Mouse (Mus musculus) ES-Bruce4 (cell line): ENCODE measurements at regions not wholly inside any gene's neighbourhood (a gene's known extent, or its start where the extent isn't known, plus 50 kb on each side); places are given as distances from the start of the nearest gene placed in this dataset.

Experiments
- H3K27ac ChIP-seq: 2 replicates; pipeline ENCODE4 v1.5.1; 2012; ENCODE audit warnings: low read length, inconsistent platforms; ENCODE audit not compliant: insufficient read depth
- H3K27me3 ChIP-seq: 2 replicates; pipeline ENCODE4 v1.6.1; 2012; ENCODE audit warnings: mild to moderate bottlenecking, low read length, inconsistent platforms; ENCODE audit not compliant: control insufficient read depth, poor library complexity, insufficient read depth, severe bottlenecking
- H3K36me3 ChIP-seq: 2 replicates; pipeline ENCODE4 v1.6.1; 2012; ENCODE audit warnings: inconsistent platforms, mild to moderate bottlenecking, low read length, moderate library complexity; ENCODE audit not compliant: control insufficient read depth, poor library complexity, insufficient read depth, severe bottlenecking
- H3K4me1 ChIP-seq: one replicate; pipeline ENCODE4 v1.8.1; 2011; ENCODE audit warnings: low read length; ENCODE audit not compliant: control insufficient read depth, insufficient read depth
- H3K4me3 ChIP-seq: 2 replicates; pipeline ENCODE4 v1.5.1; 2011; ENCODE audit warnings: low read depth, mild to moderate bottlenecking, low read length
- H3K9ac ChIP-seq: 2 replicates; pipeline ENCODE4 v1.6.1; 2012; ENCODE audit warnings: low read depth, mild to moderate bottlenecking, inconsistent platforms; ENCODE audit not compliant: poor library complexity, severe bottlenecking
- H3K9me3 ChIP-seq: replicated peaks from 2 replicates; pipeline ENCODE4 v1.6.1; 2012; ENCODE audit warnings: mild to moderate bottlenecking, low read length, inconsistent platforms; ENCODE audit not compliant: control insufficient read depth, poor library complexity, insufficient read depth, severe bottlenecking
- CTCF ChIP-seq: IDR thresholded peaks from one replicate; pipeline ENCODE4 v1.8.1; 2011; ENCODE audit warnings: low read depth, low read length
- EP300 ChIP-seq: IDR thresholded peaks from 2 replicates; pipeline ENCODE4 v1.6.1; 2011; ENCODE audit warnings: low read depth, low read length; ENCODE audit not compliant: insufficient read depth
- POLR2A ChIP-seq: IDR thresholded peaks from one replicate; pipeline ENCODE4 v1.8.1; 2011; ENCODE audit warnings: low read length; ENCODE audit not compliant: insufficient read depth

DNA sequence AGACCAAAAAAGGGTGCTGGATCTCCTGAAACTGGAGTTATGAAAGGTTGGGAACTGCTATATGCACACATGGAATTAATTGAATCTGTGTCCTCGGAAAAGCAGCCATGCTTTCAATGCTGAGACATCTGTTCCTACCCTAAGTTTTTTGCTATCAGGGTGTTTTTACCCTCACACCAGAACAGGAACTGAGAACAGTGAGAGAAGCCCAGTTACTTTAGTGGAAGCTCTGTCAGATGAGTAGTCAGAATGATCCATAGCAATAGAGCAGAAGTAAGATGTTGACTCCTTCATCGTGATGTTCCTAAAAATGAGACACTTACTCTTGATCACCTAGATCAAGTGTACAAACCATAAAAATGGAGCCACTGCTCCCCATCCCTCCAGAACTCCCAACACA is 468.7 kb upstream of the Vstm2b start:
- no peak overlapping the region for H3K27ac ChIP-seq
- H3K4me1 ChIP-seq = no peaks in the 10 kb centered on the region
- TF ChIP-seq POLR2A = no peak
- TF ChIP-seq EP300 = no peak
- TF ChIP-seq CTCF = no peak
- no peaks in the 10 kb centered on the region for H3K9me3 ChIP-seq
- H3K4me3 ChIP-seq = no peak overlapping the region
- H3K9ac ChIP-seq = no peak overlapping the region
- no peaks in the 10 kb centered on the region for H3K27me3 ChIP-seq
- no peaks in the 10 kb centered on the region for H3K36me3 ChIP-seq

DNA sequence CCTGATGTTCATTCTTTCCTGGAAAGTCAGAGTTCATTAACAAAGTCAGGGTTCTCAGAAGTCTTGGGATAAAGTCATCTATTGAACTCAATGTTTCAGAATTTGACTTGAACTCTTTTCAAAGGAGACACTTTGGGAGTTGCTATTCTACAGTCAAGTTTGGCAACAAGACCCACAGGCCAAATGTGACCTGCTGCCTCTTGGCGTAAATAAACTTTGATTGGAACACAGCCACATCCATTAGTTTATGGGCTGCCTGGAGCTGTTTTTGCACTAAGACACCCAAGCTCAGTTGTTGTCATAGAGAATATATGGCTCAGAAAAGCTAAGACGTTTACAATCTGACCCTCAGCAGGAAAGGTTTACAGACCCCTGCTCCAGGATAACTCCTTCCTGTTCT is 464.2 kb upstream of the Vstm2b start:
- no peak overlapping the region for H3K9ac ChIP-seq
- H3K4me3 ChIP-seq = no peak overlapping the region
- H3K27me3 ChIP-seq = no peaks in the 10 kb centered on the region
- no peak overlapping the region for H3K27ac ChIP-seq
- no peaks in the 10 kb centered on the region for H3K4me1 ChIP-seq
- H3K9me3 ChIP-seq = no peaks in the 10 kb centered on the region
- no peaks in the 10 kb centered on the region for H3K36me3 ChIP-seq
- TF ChIP-seq EP300 (no peak), POLR2A (no peak), CTCF (no peak)

DNA sequence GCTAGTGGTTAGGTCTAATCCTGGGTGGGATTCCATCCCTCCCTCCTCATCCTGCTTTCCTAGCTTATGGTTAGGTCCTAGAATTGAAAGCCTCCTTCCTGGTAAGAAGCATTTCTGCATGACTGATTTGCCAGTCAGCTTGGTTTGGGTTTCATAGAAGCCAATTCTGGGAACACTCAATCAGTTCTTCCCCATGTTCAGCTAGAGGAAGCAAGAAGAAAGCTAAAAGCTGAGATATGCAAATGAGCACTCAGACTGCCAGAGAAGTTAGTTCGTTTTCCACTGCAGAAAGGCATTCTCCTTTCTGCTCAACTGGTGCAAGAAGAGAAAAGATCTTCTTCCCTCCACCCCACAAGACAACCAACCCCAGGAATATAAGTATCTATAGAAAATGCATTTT is 457.0 kb upstream of the Vstm2b start:
- peaks cover 6% of the 10 kb centered on the region; the same call in 1 of the 2 replicates for H3K9me3 ChIP-seq
- TF ChIP-seq POLR2A (no peak), EP300 (no peak), CTCF (no peak)
- H3K36me3 ChIP-seq = no peaks in the 10 kb centered on the region
- no peaks in the 10 kb centered on the region for H3K27me3 ChIP-seq
- H3K4me1 ChIP-seq = no peaks in the 10 kb centered on the region
- no peak overlapping the region for H3K9ac ChIP-seq
- no peak overlapping the region for H3K27ac ChIP-seq
- H3K4me3 ChIP-seq = no peak overlapping the region

DNA sequence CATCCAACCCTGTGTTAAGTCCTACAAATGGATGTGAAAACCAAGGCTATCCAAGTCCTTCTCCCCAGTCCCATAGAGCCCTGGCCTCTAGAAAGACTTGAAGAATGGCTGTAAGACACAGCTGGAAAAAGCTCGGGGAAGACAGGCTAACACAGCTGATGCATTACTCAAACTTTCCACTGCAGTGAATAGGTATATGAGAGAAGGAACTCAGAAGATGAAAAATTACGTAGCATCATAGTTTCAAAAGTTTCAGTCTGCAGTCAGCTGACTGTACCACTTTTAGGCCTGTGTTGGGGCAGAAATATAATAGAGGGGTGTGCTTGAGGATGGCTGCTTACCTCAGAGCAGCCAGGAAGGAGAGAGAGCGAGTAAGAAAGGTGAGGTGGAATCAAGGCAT is 456.3 kb upstream of the Vstm2b start:
- H3K27ac ChIP-seq = no peak overlapping the region
- no peak overlapping the region for H3K4me3 ChIP-seq
- TF ChIP-seq EP300 (no peak), POLR2A (no peak), CTCF (no peak)
- no peaks in the 10 kb centered on the region for H3K27me3 ChIP-seq
- H3K9me3 ChIP-seq = peaks cover 8% of the 10 kb centered on the region; the same call in 1 of the 2 replicates
- no peak overlapping the region for H3K9ac ChIP-seq
- no peaks in the 10 kb centered on the region for H3K36me3 ChIP-seq
- H3K4me1 ChIP-seq = no peaks in the 10 kb centered on the region

DNA sequence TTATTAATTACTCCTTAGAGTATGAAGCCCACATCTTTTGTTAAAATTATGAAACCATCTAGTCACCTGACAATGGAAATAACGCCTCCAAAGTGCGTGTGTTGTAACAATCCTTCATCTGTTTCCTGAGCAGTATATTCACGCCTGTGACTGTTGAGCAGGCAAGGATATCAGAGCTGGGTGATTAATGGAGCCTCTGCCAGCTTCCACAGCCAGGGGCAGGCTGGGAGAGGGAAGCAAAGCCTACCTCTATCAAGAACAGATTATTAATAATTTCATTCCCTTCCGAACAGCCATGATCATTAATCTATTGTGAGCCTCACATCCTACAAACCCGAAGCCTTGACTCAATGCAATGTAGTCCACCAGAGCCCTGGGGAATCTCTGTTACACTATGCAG is 431.7 kb upstream of the Vstm2b start:
- no peaks in the 10 kb centered on the region for H3K4me1 ChIP-seq
- H3K27ac ChIP-seq = no peak overlapping the region
- no peak for TF ChIP-seq POLR2A
- no peak for TF ChIP-seq EP300
- TF ChIP-seq CTCF = no peak
- no peaks in the 10 kb centered on the region for H3K36me3 ChIP-seq
- no peaks in the 10 kb centered on the region for H3K27me3 ChIP-seq
- no peaks in the 10 kb centered on the region for H3K9me3 ChIP-seq
- H3K4me3 ChIP-seq = no peak overlapping the region
- H3K9ac ChIP-seq = no peak overlapping the region

DNA sequence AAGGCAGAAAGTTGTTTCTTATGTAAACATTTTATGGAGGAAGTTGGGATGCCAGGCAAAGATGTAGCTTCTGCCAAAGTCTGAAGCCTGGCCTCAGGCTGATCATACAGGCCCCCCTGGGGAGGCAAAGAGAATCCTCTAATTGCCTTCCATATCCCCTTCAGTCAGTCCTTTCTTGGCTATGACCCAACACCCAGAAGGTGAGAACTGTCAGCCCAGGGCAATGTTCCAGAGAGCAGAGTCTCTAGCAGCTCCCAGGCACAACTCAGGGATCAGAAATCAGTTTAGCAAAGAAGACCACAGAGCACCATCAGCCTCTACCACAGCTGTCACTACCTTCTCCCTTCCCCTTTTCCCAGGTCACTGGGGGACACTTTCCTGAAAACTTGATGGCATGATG is 410.9 kb upstream of the Vstm2b start:
- Histone ChIP-seq H3K27me3 (no peaks in the 10 kb centered on the region; the same call in 1 of the 2 replicates), H3K27ac (no peak overlapping the region)
- TF ChIP-seq CTCF (no peak), EP300 (no peak), POLR2A (no peak)

More for the DNA sequence above, 410.9 kb upstream of the Vstm2b start:
- Histone ChIP-seq H3K9me3 (no peaks in the 10 kb centered on the region), H3K9ac (no peak overlapping the region), H3K36me3 (no peaks in the 10 kb centered on the region), H3K4me3 (no peak overlapping the region), H3K4me1 (no peaks in the 10 kb centered on the region)
